Mouse (Mus musculus): ENCODE measurements at regions not wholly inside any gene's neighbourhood (a gene's known extent, or its start where the extent isn't known, plus 50 kb on each side); places are given as distances from the start of the nearest gene placed in this dataset.

DNA sequence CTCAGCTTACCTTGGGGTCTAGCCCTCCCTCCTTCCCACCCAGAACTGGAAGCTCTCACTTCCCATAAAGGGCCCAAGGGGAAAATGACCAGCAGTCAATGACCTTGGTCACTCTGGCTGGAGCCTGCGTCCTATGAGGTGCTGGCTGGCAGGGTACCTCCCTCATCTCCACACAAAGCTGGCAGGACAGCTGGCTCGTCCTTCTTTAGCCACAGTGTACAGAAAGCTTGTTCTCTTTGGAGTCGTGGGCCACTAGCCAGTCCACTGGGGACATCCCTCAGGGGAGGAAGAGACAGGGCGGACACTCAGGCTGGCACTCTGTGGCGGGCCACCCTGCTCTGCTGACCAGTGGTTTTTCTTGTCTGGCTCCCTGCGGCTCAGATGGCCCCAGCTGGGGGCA is 106.3 kb downstream of the Vegfa start:
- H3K79me2 ChIP-seq (ENCODE audit: control insufficient read depth, insufficient read depth): no peaks in the 10 kb centered on the region
- H3K79me3 ChIP-seq (ENCODE audit: low read depth): no peaks in the 10 kb centered on the region
- no peak overlapping the region for H3ac ChIP-seq (ENCODE audit: control insufficient read depth, insufficient read length, low read depth)
- H3K4me3 ChIP-seq (ENCODE audit: insufficient read depth, poor library complexity, severe bottlenecking): no peak overlapping the region
- H3K36me3 ChIP-seq (ENCODE audit: control insufficient read depth, insufficient read depth): no peaks in the 10 kb centered on the region
- no peak for TF ChIP-seq MAX (IDR thresholded peaks at IDR 0.05)
- no peak for TF ChIP-seq CTCF (IDR thresholded peaks at IDR 0.05; ENCODE audit: control insufficient read depth, insufficient read depth, insufficient read length)
- H3K27me3 ChIP-seq (ENCODE audit: control insufficient read depth, insufficient read depth, insufficient read length): no peaks in the 10 kb centered on the region

- Histone ChIP-seq H3K79me2 (ENCODE audit: control insufficient read depth, insufficient read depth) (no peaks in the 10 kb centered on the region), H3K27me3 (ENCODE audit: control insufficient read depth, insufficient read depth, insufficient read length) (no peaks in the 10 kb centered on the region), H3K79me3 (ENCODE audit: low read depth) (no peaks in the 10 kb centered on the region), H3ac (ENCODE audit: control insufficient read depth, insufficient read length, low read depth) (no peak overlapping the region), H3K36me3 (ENCODE audit: control insufficient read depth, insufficient read depth) (no peaks in the 10 kb centered on the region), H3K4me3 (ENCODE audit: insufficient read depth, poor library complexity, severe bottlenecking) (no peak overlapping the region)
- TF ChIP-seq MYOG (IDR thresholded peaks at IDR 0.05; ENCODE audit: control insufficient read depth, extremely low read depth, insufficient read length) (no peak), MYOD1 (IDR thresholded peaks at IDR 0.05; ENCODE audit: control insufficient read depth, insufficient read length, low read depth) (no peak), CEBPB (IDR thresholded peaks at IDR 0.05; ENCODE audit: low read depth) (no peak), USF1 (IDR thresholded peaks at IDR 0.05; ENCODE audit: low read depth) (no peak), FOSL1 (IDR thresholded peaks at IDR 0.05; ENCODE audit: insufficient read depth, low read length, poor library complexity, severe bottlenecking) (no peak), MAX (IDR thresholded peaks at IDR 0.05) (no peak), CTCF (IDR thresholded peaks at IDR 0.05; ENCODE audit: control insufficient read depth, insufficient read depth, insufficient read length) (no peak)
These were observed 107.6 kb downstream of the Vegfa start for GRCm38 (mm10) chr17:45924595-45924994.

GRCm38 (mm10) chr17:45923217-45923730 is 108.9 kb downstream of the Vegfa start:
- Histone ChIP-seq H3K36me3 (ENCODE audit: control insufficient read depth, insufficient read depth) (no peaks in the 10 kb centered on the region), H3K27me3 (ENCODE audit: control insufficient read depth, insufficient read depth, insufficient read length) (no peaks in the 10 kb centered on the region), H3ac (ENCODE audit: control insufficient read depth, insufficient read length, low read depth) (no peak overlapping the region), H3K79me2 (ENCODE audit: control insufficient read depth, insufficient read depth) (no peaks in the 10 kb centered on the region), H3K79me3 (ENCODE audit: low read depth) (no peaks in the 10 kb centered on the region), H3K4me3 (ENCODE audit: insufficient read depth, poor library complexity, severe bottlenecking) (no peak overlapping the region)
- TF ChIP-seq FOSL1 (IDR thresholded peaks at IDR 0.05; ENCODE audit: insufficient read depth, low read length, poor library complexity, severe bottlenecking) (no peak), MYOD1 (IDR thresholded peaks at IDR 0.05; ENCODE audit: control insufficient read depth, insufficient read length, low read depth) (no peak), MAX (IDR thresholded peaks at IDR 0.05) (no peak), CTCF (IDR thresholded peaks at IDR 0.05; ENCODE audit: control insufficient read depth, insufficient read depth, insufficient read length) (no peak), CEBPB (IDR thresholded peaks at IDR 0.05; ENCODE audit: low read depth) (no peak)

DNA sequence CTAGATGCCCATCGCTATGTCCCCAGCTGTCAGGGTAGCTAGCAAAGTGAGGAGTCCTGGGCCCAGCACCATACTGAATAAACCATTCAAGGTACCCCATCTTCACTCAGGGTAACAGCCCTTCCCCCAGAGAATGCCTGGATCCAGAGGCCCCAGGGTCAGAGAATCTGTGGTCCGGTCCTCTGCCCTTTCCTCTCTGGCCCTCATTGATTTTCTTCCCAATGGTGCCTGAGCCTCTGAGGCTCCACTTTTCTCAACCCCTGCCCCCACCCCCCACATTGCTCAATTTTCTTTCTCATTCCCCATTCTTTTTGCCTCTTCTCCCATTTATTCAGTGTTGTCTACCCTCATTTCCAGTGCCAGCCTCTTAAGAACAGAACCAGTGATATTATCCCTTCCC is 114.5 kb downstream of the Vegfa start:
- TF ChIP-seq FOSL1 (IDR thresholded peaks at IDR 0.05; ENCODE audit: insufficient read depth, low read length, poor library complexity, severe bottlenecking) (no peak), CEBPB (IDR thresholded peaks at IDR 0.05; ENCODE audit: low read depth) (no peak), MYOG (IDR thresholded peaks at IDR 0.05; ENCODE audit: control insufficient read depth, extremely low read depth, insufficient read length) (no peak), USF1 (IDR thresholded peaks at IDR 0.05; ENCODE audit: low read depth) (no peak), MYOD1 (IDR thresholded peaks at IDR 0.05; ENCODE audit: control insufficient read depth, insufficient read length, low read depth) (no peak), CTCF (IDR thresholded peaks at IDR 0.05; ENCODE audit: control insufficient read depth, insufficient read depth, insufficient read length) (no peak), MAX (IDR thresholded peaks at IDR 0.05) (no peak)
- H3ac ChIP-seq (ENCODE audit: control insufficient read depth, insufficient read length, low read depth): no peak overlapping the region

DNA sequence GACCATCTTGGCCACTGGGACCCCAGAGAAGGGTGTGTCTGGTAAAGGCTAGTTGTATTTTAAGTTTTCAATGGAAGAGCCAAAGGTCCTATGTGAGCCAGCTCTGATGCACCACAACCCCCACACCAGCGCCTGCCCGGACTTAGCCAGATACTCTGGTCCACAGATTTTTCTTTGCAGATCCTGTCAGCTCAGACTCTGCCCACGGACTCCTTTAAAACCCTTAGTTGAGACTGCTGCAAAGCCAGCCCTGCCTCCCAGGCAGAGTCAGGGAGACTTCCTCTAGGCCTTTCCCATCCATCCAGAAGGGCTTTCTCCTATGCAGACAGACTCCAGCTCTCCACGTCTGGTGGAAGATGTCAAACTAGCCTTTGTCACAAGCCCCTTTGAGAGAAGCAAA is 115.2 kb downstream of the Vegfa start:
- H3K79me3 ChIP-seq (ENCODE audit: low read depth): no peaks in the 10 kb centered on the region
- H3K79me2 ChIP-seq (ENCODE audit: control insufficient read depth, insufficient read depth): no peaks in the 10 kb centered on the region
- TF ChIP-seq FOSL1 (IDR thresholded peaks at IDR 0.05; ENCODE audit: insufficient read depth, low read length, poor library complexity, severe bottlenecking): no peak
- no peak for TF ChIP-seq USF1 (IDR thresholded peaks at IDR 0.05; ENCODE audit: low read depth)
- no peak for TF ChIP-seq CEBPB (IDR thresholded peaks at IDR 0.05; ENCODE audit: low read depth)
- no peak for TF ChIP-seq MYOG (IDR thresholded peaks at IDR 0.05; ENCODE audit: control insufficient read depth, extremely low read depth, insufficient read length)
- no peak for TF ChIP-seq MAX (IDR thresholded peaks at IDR 0.05)
- TF ChIP-seq CTCF (IDR thresholded peaks at IDR 0.05; ENCODE audit: control insufficient read depth, insufficient read depth, insufficient read length): no peak
- TF ChIP-seq MYOD1 (IDR thresholded peaks at IDR 0.05; ENCODE audit: control insufficient read depth, insufficient read length, low read depth): no peak
- H3K36me3 ChIP-seq (ENCODE audit: control insufficient read depth, insufficient read depth): no peaks in the 10 kb centered on the region
- no peaks in the 10 kb centered on the region for H3K27me3 ChIP-seq (ENCODE audit: control insufficient read depth, insufficient read depth, insufficient read length)
- no peak overlapping the region for H3K4me3 ChIP-seq (ENCODE audit: insufficient read depth, poor library complexity, severe bottlenecking)
- no peak overlapping the region for H3ac ChIP-seq (ENCODE audit: control insufficient read depth, insufficient read length, low read depth)

More for the DNA sequence above, 114.5 kb downstream of the Vegfa start:
- H3K36me3 ChIP-seq (ENCODE audit: control insufficient read depth, insufficient read depth): no peaks in the 10 kb centered on the region
- no peak overlapping the region for H3K4me3 ChIP-seq (ENCODE audit: insufficient read depth, poor library complexity, severe bottlenecking)
- no peaks in the 10 kb centered on the region for H3K79me2 ChIP-seq (ENCODE audit: control insufficient read depth, insufficient read depth)
- no peaks in the 10 kb centered on the region for H3K79me3 ChIP-seq (ENCODE audit: low read depth)
- no peaks in the 10 kb centered on the region for H3K27me3 ChIP-seq (ENCODE audit: control insufficient read depth, insufficient read depth, insufficient read length)

DNA sequence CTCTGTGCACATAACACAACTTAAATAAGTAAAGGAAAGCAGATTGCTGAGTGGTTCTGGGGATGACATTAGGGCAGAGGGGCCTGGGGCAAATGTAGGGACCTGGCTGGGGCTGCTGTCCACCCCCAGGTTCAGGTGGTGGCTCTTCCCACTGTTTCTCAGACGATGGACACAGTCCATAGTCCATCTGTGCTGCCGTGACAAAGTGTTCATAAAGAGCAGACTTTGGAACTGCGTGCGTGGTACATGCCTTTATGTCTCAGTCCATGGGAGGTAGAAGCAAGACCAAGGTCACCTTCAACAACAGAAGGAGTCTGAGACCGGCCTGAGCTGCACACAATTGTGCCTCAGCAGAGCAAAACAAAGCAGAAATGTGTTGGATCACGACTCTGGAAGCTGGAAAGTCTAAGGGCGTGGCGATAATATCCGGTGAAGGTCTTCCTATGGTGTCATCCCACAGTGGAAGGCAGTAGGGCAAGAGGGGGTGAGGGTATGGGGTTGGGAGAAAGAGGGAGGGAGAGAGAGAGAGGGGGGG is 117.4 kb downstream of the Vegfa start:
- no peak overlapping the region for H3K4me3 ChIP-seq (ENCODE audit: insufficient read depth, poor library complexity, severe bottlenecking)
- TF ChIP-seq MYOD1 (IDR thresholded peaks at IDR 0.05; ENCODE audit: control insufficient read depth, insufficient read length, low read depth) (no peak), CEBPB (IDR thresholded peaks at IDR 0.05; ENCODE audit: low read depth) (no peak), MYOG (IDR thresholded peaks at IDR 0.05; ENCODE audit: control insufficient read depth, extremely low read depth, insufficient read length) (no peak), FOSL1 (IDR thresholded peaks at IDR 0.05; ENCODE audit: insufficient read depth, low read length, poor library complexity, severe bottlenecking) (no peak), MAX (IDR thresholded peaks at IDR 0.05) (no peak), USF1 (IDR thresholded peaks at IDR 0.05; ENCODE audit: low read depth) (no peak), CTCF (IDR thresholded peaks at IDR 0.05; ENCODE audit: control insufficient read depth, insufficient read depth, insufficient read length) (no peak)
- H3K79me3 ChIP-seq (ENCODE audit: low read depth): no peaks in the 10 kb centered on the region
- H3K27me3 ChIP-seq (ENCODE audit: control insufficient read depth, insufficient read depth, insufficient read length): no peaks in the 10 kb centered on the region
- no peaks in the 10 kb centered on the region for H3K36me3 ChIP-seq (ENCODE audit: control insufficient read depth, insufficient read depth)
- H3ac ChIP-seq (ENCODE audit: control insufficient read depth, insufficient read length, low read depth): no peak overlapping the region
- H3K79me2 ChIP-seq (ENCODE audit: control insufficient read depth, insufficient read depth): no peaks in the 10 kb centered on the region
